Mouse (Mus musculus): Measurements from ENCODE around the gene Calca. TPM values are rescaled to one million over a fixed set of nuclear protein-coding genes. Genes with fewer than 3 reads are reported as not detected.
"Not testable (repeated sequence)": the region's sequence is repeated elsewhere in the genome, so short reads cannot be mapped to it uniquely, and the experiment has no call there.

Calca gene
- polyA plus RNA-seq (2017; shearing (Covaris generic)): under 1 TPM in 1 of 3 experiments, not detected in 2; 0.78 TPM

DNA sequence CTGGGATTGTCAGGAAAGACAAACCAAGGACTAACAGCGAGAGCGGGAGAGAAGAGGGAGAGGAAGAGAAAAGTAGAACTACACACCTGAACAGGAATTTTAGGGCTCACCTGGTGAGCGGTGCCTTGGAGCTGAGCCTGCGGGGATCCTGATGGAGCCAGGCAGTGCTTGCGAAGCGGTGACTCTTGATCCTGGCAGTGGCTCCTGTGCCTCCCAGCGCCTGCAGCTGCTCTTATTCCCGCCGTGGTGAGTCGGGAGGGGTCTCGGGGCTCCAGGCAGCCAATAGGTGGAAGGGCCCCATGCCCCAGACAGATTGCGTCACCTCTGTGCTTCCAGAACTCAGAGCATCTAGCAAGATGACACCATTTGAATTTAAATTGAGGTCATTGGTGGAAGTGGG is at the start of gene Calca:
Calca (minus strand) TSS at position 256 of the 400 bp plus-strand sequence.
- ATAC-seq: no peak

DNA sequence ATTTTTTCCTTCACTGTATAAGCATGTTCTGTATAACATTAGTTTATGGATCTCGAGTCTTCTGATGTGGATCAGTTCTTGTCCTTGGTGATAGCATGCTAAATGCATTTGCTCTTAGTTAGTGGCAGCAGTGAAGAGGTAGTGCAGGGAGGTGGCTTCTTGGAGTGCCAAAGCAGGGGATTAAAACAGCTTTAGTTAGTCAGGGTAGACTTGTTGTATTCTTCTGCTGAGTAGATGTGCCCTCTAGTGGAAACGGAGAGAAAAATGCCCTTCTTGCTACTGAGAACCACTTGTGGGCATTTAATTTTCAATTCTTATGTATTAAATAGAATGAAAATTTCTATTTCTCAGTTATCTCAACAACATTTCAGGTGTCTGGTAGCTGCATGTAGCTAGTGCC is 36.5 kb upstream of the Calca start:
- peak; percentile 35 for ATAC-seq

DNA sequence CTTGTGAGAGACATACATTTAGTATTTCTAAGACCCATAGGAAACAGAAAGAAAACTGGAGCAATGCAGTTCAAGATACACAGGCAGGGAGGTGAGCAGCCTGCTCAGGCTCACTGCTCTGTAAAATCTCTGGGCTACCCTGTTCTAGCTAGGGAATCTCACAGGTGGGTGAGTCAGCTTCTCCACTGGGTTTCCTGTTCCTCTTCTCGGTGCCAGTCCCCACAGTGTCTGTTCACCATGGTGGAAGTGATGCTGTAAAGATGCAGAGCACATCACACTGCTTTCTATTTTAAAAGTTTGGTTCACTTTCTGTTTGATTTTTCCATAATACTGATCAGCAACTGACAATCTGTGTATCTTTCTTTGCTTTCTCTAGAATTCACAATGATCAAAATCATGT is 35.2 kb upstream of the Calca start:
- ATAC-seq: peak; percentile 35

DNA sequence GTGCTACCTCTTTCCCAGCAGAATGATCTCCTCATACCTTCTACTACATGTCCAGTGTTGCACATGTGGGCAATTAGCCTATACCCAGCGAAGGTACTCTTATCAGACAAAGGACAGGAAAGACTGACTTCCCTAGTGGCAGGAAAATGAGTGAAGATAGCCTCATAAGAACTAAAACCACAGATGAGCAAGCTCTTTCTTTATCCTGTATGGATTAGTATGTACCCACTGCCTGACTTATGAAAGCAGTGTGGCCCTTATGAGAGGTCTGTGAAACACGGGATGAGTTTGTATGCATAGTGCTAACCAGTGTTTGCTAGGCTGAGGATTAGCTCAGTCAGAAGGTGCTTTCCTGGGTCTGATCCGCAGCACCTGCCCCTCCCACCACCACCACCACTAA is 13.6 kb upstream of the Calca start:
- ATAC-seq: no peak

DNA sequence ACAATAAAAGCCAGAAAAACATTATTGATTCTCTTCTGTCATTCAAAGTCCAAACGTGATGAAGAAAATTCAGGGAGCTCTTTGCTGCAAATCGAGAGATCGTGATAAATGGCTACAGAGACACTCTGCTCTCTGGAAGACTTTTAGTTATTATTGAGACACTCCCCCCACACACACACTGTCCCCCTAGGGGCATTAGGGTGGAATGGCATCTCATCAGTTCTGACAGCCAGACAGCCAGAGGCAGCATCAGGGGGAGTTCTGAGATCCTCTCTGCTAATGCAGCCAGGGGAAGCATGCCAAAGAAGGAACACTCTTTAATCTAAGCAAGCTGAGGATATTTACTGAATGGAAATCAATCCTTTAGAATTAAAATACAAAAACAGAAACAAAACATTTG is 12.6 kb upstream of the Calca start:
- no peak for ATAC-seq

DNA sequence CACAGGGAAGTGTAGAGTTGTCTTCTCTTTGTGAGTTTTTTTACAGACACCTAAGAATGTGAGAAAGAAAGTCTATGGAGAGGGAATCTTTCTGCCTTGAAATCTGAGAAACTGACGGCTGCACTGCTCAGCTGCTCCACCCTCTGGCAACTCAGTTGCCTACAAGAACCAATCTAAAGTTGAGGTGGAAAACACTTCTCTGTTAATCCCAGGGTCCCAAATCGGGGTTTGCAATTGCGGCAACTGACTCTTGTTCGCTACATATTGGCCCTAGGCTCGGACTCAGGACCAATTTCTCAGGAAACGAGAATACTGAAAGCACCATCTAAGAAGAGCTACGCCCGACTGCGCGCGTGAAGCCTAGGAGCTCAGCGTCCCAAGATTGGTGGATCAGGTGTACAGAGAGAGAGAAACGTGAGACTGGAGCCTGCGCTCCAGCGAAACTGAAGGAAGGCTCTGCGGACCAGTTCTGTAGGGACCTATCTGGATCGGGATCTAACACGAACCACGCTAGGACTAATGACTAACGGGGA is 522 bp downstream of the Calca start:
- peak; percentile 48 for ATAC-seq

DNA sequence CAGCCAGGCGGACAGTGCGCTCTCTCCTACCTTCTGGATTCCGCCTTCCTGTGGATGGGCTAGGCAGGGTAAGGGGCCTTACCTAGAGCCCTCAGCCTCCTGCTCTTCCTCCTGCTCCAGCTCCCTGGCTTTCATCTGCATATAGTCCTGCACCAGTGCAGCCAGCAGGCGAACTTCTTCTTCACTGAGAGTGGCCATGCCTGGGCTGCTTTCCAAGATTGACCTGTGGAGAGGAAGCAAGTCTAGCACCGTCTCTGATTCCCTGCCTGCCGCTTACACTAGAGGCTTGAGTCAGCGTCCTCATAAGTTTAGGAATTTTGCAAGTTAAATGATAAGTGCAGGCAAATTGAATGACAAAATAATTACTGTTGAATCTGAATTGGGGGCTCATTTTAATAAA is 1.8 kb downstream of the Calca start:
- ATAC-seq: no peak

DNA sequence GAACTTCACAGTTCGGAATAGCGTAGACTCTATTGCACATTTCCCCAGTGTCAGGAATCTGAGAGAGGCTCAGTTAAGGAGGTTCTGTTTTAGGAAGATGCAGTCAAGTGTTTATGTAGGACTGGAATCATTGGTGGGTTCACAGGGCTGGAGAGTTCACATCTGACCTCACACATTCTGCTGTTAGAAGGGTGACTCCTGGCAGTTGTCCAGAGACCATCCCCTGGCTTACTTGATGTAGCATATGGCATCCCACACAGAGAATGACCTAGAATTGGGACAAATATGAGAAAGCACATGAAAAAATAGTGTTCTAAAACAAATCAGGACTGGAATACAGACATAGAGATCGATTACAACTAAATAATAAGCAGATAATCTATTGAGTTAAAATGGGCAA is 10.2 kb downstream of the Calca start:
- ATAC-seq: no peak

DNA sequence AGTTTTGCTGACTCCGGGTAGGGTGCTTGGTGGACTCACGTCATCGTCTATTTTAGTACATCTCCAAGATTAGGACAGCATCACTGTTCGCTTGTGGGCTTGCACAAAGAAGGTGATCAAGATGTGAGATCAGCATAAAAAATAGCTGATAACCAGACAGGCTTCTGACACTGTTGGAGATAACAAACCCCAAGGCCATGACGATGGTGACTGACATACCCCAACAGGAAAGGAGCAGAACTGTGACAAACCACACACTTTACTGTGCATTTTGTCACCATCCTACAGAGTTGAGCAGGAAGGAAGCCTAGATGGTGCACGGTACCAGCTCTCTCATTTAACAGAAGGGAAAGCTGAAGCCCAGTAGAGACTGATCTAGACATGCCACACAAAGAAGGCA is 19.4 kb downstream of the Calca start:
- no peak for ATAC-seq

DNA sequence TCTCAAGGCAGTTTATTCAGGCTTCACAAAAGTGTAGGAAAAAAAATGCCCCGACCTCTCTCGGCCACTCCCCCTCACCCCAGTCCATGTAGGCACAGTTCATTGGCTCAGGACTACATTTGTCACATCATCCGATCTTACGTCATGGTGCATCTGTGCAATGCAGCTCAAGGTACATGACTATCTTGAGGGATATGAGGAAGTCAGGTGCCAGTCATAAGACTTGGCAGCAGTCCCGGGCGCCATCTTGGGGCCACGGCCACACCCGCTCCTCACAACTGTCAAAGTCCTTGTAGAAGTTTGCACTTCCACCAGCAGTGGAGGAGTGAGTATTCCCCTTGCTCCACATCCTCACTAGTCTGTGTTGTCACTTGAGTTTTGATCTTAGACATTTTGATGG is 41.8 kb downstream of the Calca start:
- not testable (repeated sequence) for ATAC-seq

DNA sequence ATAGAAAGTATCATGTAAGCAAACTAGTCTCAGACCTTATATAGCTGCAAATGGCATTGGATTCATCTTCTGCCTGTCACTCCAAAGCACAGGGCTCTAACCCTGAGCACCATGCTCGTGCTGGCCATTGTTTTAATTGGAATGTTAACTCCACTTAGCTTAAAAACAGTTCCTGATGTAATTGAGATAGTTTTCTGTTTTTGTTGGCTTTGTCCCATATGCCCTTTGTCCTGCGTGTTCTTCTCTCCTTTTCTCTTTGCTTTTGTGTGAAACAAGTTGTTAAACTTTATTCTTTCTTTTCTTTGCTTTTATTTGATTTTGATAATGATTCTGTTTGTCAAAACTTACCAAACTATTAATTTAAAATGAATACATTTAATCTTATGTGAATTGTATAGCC is 53.7 kb downstream of the Calca start:
- ATAC-seq: no peak

Other genes with a start within 250 kb of the Calca start
- gene Pde3b, start 221.1 kb downstream of the Calca start, polyA plus RNA-seq (2017; shearing (Covaris generic)): 1 to 10 TPM; 2.9 to 3.3 (median 3.0) TPM
- gene Cyp2r1, start 73.4 kb downstream of the Calca start, polyA plus RNA-seq (2017; shearing (Covaris generic)): under 1 TPM in 2 of 3 experiments, not detected in 1; 0.94 to 0.97 TPM
- not detected for gene Calcb, start 82.3 kb upstream of the Calca start, polyA plus RNA-seq (2017; shearing (Covaris generic))
- not detected for gene Insc, start 107.3 kb upstream of the Calca start, polyA plus RNA-seq (2017; shearing (Covaris generic))